Mouse (Mus musculus): ENCODE data around the gene Bcl10. TPM values are rescaled to one million over a fixed set of nuclear protein-coding genes. Genes with fewer than 3 reads are reported as not detected.
"Not testable (repeated sequence)": the region's sequence is repeated elsewhere in the genome, so short reads cannot be mapped to it uniquely, and the experiment has no call there.

Gene Bcl10
- total RNA-seq, 2 experiments from 2014 or later = 12.7 TPM

DNA sequence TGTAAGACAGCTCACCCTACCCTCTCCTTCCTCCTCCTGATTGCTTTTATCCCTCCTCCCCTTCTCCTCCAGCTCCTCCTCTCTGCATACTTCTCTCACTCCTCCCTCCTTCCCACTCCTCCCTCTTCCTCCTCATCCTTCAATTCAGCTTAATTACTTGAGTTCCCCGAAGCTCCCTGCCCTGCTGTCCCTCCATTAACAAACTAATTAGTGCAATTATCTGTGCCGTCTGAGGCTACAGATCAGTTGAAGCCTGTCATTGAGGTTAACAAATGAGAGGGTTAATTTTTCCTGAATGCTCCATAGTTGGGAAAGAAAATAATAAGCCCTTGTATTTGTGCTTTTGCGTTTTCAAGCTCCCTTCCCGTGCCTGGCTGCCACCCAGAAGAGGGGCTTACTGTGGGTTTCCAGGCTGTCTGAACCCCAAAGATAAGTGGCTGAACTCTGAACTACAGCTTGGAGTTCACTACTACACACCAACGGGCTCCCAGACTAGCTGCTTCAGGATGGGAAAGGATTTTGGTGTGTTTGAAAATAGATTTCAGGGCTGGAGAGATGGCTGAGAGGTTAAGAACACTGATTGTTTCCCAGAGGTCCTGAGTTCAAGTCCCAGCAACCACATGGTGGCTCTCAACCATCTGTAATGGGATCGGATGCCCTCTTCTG is 25.1 kb downstream of the Bcl10 start:
- DNase-seq (ENCODE audit: extremely low spot score in 1 of 2, low spot score in 1 of 2) = no peak

DNA sequence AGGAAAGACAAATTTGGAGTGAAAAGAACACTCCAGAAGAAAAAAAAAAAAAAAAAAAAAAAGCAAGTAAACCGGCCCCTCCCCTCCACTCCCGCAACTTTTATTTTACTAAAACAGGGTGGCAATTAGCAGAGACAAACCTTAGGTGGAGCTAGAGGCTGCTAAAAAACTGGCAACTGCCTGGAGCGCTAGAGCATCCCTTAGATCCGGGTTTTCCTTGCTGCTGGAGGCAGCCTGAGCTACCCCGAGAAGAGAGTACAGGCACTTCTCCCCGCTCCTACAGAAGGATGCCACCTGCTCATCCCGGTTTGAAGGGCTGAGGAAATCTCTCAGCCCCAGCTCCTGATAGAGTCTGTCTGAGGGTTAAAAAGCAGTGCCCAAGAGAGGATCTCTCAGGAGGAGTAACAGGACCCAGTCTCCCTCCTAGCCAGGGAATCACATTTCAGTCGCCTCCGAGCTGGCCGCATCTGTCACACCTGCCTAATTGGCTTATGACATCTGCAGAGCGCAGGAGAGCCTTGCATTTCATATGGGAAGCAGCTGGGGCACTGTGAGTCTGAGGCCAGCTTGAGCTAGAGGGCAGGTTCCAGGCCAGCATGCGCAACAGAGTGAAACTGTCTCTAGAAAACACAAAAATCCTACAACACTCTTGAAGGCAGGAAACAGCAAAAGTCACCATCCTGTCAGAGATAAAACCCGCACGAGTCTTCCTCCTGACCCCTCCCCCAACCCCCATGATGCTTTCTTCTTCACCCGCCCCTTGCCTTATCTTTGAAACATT is 27.6 kb downstream of the Bcl10 start:
- peak; percentile 17 to 36 for DNase-seq (ENCODE audit: extremely low spot score in 1 of 2, low spot score in 1 of 2)

- no peak for DNase-seq (ENCODE audit: extremely low spot score in 1 of 2, low spot score in 1 of 2)
Observed at GRCm38 (mm10) chr3:145950815-145951130, 28.2 kb downstream of the Bcl10 start.

DNA sequence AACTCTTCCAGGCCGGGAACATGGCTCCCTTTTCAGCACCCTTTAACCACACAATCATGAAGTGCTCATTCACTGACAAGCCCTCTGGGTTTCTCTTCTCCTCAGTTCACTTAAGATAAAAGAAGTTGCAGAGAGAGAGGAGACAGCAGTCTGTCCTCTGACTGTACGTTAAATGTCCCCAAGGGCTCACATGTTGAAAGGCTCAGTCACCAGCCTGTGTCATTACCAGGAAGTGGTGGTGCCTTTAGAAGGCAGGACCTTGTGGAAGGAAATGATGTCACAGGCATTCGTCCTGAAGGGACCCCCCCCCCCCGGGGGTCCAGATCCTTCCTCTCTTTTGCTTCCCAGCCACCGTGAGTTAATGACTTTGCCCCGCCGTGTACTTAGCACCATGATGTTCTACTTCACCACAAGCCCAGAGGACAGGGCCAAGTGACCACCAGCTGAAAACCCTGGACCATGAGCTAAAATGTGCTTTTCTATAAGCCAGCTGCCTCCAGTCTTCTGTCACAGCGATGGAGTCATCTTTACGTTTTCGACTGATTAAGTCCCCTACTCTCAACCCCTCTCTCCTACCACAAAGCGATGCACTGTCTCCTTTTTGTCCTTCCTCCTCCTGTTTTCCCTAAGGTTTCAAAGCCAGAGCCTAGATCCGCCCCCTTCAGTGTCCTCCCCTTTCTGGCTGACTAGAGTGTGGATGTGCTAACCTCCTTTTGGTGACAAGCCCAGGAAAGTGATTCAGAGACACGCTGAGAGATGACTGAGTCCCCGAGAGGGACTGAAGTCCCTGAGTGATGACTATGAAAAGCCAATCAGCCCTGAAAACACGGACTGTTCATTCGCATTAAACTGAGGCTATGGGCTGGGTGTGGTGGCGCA is 28.9 kb downstream of the Bcl10 start:
- DNase-seq (ENCODE audit: extremely low spot score in 1 of 2, low spot score in 1 of 2) = no peak

GRCm38 (mm10) chr3:145952945-145953344 is 30.3 kb downstream of the Bcl10 start:
- no peak for DNase-seq (ENCODE audit: extremely low spot score in 1 of 2, low spot score in 1 of 2)

- DNase-seq (ENCODE audit: extremely low spot score in 1 of 2, low spot score in 1 of 2) = no peak
Observed at GRCm38 (mm10) chr3:145953411-145953810, 30.8 kb downstream of the Bcl10 start.

- DNase-seq (ENCODE audit: extremely low spot score in 1 of 2, low spot score in 1 of 2) = no peak
Observed at GRCm38 (mm10) chr3:145959824-145960223, 37.2 kb downstream of the Bcl10 start.

DNA sequence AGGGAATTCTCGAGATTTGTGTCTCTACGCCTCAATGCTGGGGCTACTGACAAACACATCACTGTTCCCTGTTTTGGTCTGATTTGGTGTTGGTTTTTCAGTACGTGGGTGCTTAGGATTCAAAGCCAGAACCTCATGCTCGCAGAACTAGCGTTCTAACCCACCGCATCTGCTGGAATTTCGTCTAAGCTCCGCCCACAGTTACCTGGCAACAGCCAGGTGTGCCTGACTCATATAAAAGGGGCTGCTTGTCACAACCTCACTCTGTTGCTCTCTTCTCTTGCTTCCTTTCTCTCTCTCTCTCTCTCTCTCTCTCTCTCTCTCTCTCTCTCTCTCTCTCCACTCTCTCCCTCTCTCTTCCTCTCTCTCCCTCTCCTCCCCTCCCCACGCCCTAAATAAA is 39.8 kb downstream of the Bcl10 start:
- no peak for DNase-seq (ENCODE audit: extremely low spot score in 1 of 2, low spot score in 1 of 2)

GRCm38 (mm10) chr3:145963101-145964017 is 40.8 kb downstream of the Bcl10 start:
- no peak for DNase-seq (ENCODE audit: extremely low spot score in 1 of 2, low spot score in 1 of 2)

- no peak for DNase-seq (ENCODE audit: extremely low spot score in 1 of 2, low spot score in 1 of 2)
Observed at GRCm38 (mm10) chr3:145964018-145964387, 41.4 kb downstream of the Bcl10 start.

- no peak for DNase-seq (ENCODE audit: extremely low spot score in 1 of 2, low spot score in 1 of 2)
Observed at GRCm38 (mm10) chr3:145964473-145964872, 41.9 kb downstream of the Bcl10 start.

DNA sequence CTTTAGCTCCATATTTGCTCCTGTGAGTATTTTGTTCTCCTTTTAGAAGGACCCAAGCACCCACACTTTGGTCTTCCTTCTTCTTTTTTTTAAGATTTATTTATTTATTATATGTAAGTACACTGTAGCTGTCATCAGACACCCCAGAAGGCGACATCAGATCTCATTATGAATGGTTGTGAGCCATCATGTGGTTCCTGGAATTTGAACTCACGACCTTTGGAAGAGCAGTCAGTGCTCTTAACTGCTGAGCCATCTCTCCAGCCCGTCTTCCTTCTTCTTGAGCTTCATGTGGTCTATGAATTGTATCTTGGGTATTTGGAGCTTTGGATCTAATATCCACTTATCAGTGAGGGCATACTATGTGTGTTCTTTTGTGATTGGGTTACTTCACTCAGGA is 43.0 kb downstream of the Bcl10 start:
- DNase-seq (ENCODE audit: extremely low spot score in 1 of 2, low spot score in 1 of 2) = not testable (repeated sequence)

DNA sequence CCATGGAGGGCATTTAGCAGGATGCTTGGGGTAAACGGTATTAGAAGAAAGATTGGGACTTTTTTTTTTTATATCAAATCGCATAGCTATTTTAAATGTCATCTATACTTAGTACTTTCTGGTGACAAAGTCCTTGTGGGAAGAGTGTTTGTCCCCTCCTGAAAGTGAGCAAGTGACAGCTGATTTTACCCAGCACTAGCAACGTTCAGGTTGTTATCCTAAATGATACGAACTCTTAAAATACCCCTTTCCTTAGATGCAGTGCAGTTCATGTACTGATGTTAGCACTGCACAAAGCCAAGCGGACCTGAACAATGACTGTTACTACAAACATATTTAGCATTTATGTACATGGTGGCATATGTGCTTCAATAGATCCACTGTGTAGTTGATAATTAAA is 44.2 kb downstream of the Bcl10 start:
- no peak for DNase-seq (ENCODE audit: extremely low spot score in 1 of 2, low spot score in 1 of 2)

DNA sequence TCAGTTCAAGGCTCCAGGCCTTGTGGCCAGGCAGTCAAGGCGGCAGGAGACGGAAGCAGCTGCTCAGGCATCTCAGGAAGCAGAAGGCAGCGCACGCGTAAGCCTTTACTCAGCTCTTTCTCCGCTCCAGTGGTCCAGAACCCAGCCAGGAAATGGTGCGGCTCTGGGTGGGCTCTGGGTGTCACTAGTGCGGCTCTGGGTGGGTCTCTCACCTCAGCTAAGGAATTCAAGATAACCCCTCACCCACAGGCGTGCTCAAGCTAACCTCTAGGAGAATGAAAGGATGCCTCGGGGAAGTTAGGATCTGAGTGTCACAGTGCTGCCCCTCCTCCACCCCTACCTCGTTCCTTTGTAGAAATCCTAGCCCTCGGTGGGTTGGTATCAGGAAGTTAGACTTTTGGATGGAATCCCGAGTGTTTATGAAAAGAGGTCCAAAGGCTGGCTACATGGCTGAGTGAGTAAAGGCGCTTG is 46.5 kb downstream of the Bcl10 start:
- no peak for DNase-seq (ENCODE audit: extremely low spot score in 1 of 2, low spot score in 1 of 2)

GRCm38 (mm10) chr3:145971501-145971900 is 48.9 kb downstream of the Bcl10 start:
- DNase-seq (ENCODE audit: extremely low spot score in 1 of 2, low spot score in 1 of 2) = no peak

- no peak for DNase-seq (ENCODE audit: extremely low spot score in 1 of 2, low spot score in 1 of 2)
Observed at GRCm38 (mm10) chr3:145974986-145975385, 52.4 kb downstream of the Bcl10 start.

All from layer of hippocampus, postnatal 25 days (tissue).